Mouse (Mus musculus): ENCODE results near the gene Sprr2a2. TPM values are rescaled to one million over a fixed set of nuclear protein-coding genes. Genes with fewer than 3 reads are reported as not detected.
A peak's percentile ranks its signal among the peaks of the same experiment; 100 is the strongest.
"Not testable (repeated sequence)": the region's sequence is repeated elsewhere in the genome, so short reads cannot be mapped to it uniquely, and the experiment has no call there.

Gene Sprr2a2
- polyA plus RNA-seq, 1 experiment from 2014 or later: not detected

GRCm38 (mm10) chr3:92258526-92258925 is 42.8 kb downstream of the Sprr2a2 start:
- not testable (repeated sequence) for H3K9ac ChIP-seq (ENCODE audit: low read length); H3K4me3 ChIP-seq (ENCODE audit: low read depth, low read length); H3K9me3 ChIP-seq (replicated peaks; ENCODE audit: control insufficient read depth, low read length); DNase-seq (ENCODE audit: low spot score); H3K4me1 ChIP-seq (ENCODE audit: control insufficient read depth, insufficient read depth, low read length); H3K4me2 ChIP-seq (ENCODE audit: low read length); ATAC-seq; H3K27ac ChIP-seq (ENCODE audit: low read depth, low read length); H3K27me3 ChIP-seq (replicated peaks; ENCODE audit: control insufficient read depth, insufficient read depth, low read length); H3K36me3 ChIP-seq (ENCODE audit: control insufficient read depth, insufficient read depth, low read length)

GRCm38 (mm10) chr3:92263462-92263861 is 47.7 kb downstream of the Sprr2a2 start:
- no CpG with 5 or more reads among the region's 2 CpGs for WGBS
- not testable (repeated sequence) for H3K27me3 ChIP-seq (replicated peaks; ENCODE audit: control insufficient read depth, insufficient read depth, low read length); H3K9me3 ChIP-seq (replicated peaks; ENCODE audit: control insufficient read depth, low read length); H3K27ac ChIP-seq (ENCODE audit: low read depth, low read length); H3K36me3 ChIP-seq (ENCODE audit: control insufficient read depth, insufficient read depth, low read length); ATAC-seq; H3K4me1 ChIP-seq (ENCODE audit: control insufficient read depth, insufficient read depth, low read length); DNase-seq (ENCODE audit: low spot score); H3K4me2 ChIP-seq (ENCODE audit: low read length); H3K9ac ChIP-seq (ENCODE audit: low read length); H3K4me3 ChIP-seq (ENCODE audit: low read depth, low read length)

GRCm38 (mm10) chr3:92271414-92271985 is 55.8 kb downstream of the Sprr2a2 start:
- H3K9me3 ChIP-seq (replicated peaks; ENCODE audit: control insufficient read depth, low read length); H3K27ac ChIP-seq (ENCODE audit: low read depth, low read length); DNase-seq (ENCODE audit: low spot score); H3K4me1 ChIP-seq (ENCODE audit: control insufficient read depth, insufficient read depth, low read length); H3K4me2 ChIP-seq (ENCODE audit: low read length); H3K4me3 ChIP-seq (ENCODE audit: low read depth, low read length); H3K9ac ChIP-seq (ENCODE audit: low read length); H3K27me3 ChIP-seq (replicated peaks; ENCODE audit: control insufficient read depth, insufficient read depth, low read length); H3K36me3 ChIP-seq (ENCODE audit: control insufficient read depth, insufficient read depth, low read length): not testable (repeated sequence)
- 0 out of 2 replicates have a peak, but pooled peaks have one; percentile 32 for ATAC-seq
- WGBS: no CpG with 5 or more reads among the region's 4 CpGs

- not testable (repeated sequence) for H3K4me2 ChIP-seq (ENCODE audit: low read length); ATAC-seq; H3K9ac ChIP-seq (ENCODE audit: low read length); H3K36me3 ChIP-seq (ENCODE audit: control insufficient read depth, insufficient read depth, low read length); H3K9me3 ChIP-seq (replicated peaks; ENCODE audit: control insufficient read depth, low read length); DNase-seq (ENCODE audit: low spot score); H3K27ac ChIP-seq (ENCODE audit: low read depth, low read length); H3K27me3 ChIP-seq (replicated peaks; ENCODE audit: control insufficient read depth, insufficient read depth, low read length); H3K4me3 ChIP-seq (ENCODE audit: low read depth, low read length); H3K4me1 ChIP-seq (ENCODE audit: control insufficient read depth, insufficient read depth, low read length)
Measured at GRCm38 (mm10) chr3:92273504-92273903, 57.8 kb downstream of the Sprr2a2 start.

- H3K4me3 ChIP-seq (ENCODE audit: low read depth, low read length); ATAC-seq; H3K36me3 ChIP-seq (ENCODE audit: control insufficient read depth, insufficient read depth, low read length); H3K4me2 ChIP-seq (ENCODE audit: low read length); H3K27me3 ChIP-seq (replicated peaks; ENCODE audit: control insufficient read depth, insufficient read depth, low read length); H3K9ac ChIP-seq (ENCODE audit: low read length); H3K4me1 ChIP-seq (ENCODE audit: control insufficient read depth, insufficient read depth, low read length); DNase-seq (ENCODE audit: low spot score); H3K9me3 ChIP-seq (replicated peaks; ENCODE audit: control insufficient read depth, low read length); H3K27ac ChIP-seq (ENCODE audit: low read depth, low read length): not testable (repeated sequence)
- WGBS: no CpG with 5 or more reads among the region's 1 CpGs
Measured at GRCm38 (mm10) chr3:92274018-92274417, 58.3 kb downstream of the Sprr2a2 start.

GRCm38 (mm10) chr3:92279663-92280062 is 63.9 kb downstream of the Sprr2a2 start:
- not testable (repeated sequence) for H3K27me3 ChIP-seq (replicated peaks; ENCODE audit: control insufficient read depth, insufficient read depth, low read length); H3K27ac ChIP-seq (ENCODE audit: low read depth, low read length); H3K4me3 ChIP-seq (ENCODE audit: low read depth, low read length); H3K36me3 ChIP-seq (ENCODE audit: control insufficient read depth, insufficient read depth, low read length); H3K4me1 ChIP-seq (ENCODE audit: control insufficient read depth, insufficient read depth, low read length); H3K4me2 ChIP-seq (ENCODE audit: low read length); DNase-seq (ENCODE audit: low spot score); ATAC-seq; H3K9ac ChIP-seq (ENCODE audit: low read length); H3K9me3 ChIP-seq (replicated peaks; ENCODE audit: control insufficient read depth, low read length)

- not testable (repeated sequence) for H3K36me3 ChIP-seq (ENCODE audit: control insufficient read depth, insufficient read depth, low read length); H3K4me1 ChIP-seq (ENCODE audit: control insufficient read depth, insufficient read depth, low read length); H3K27me3 ChIP-seq (replicated peaks; ENCODE audit: control insufficient read depth, insufficient read depth, low read length); H3K4me2 ChIP-seq (ENCODE audit: low read length); ATAC-seq; H3K27ac ChIP-seq (ENCODE audit: low read depth, low read length); H3K4me3 ChIP-seq (ENCODE audit: low read depth, low read length); H3K9ac ChIP-seq (ENCODE audit: low read length); H3K9me3 ChIP-seq (replicated peaks; ENCODE audit: control insufficient read depth, low read length); DNase-seq (ENCODE audit: low spot score)
- WGBS: 86% methylated on average over 5 of the region's 12 CpGs
Measured at GRCm38 (mm10) chr3:92280963-92281606, 65.4 kb downstream of the Sprr2a2 start.

- 95% methylated on average over 1 of the region's 1 CpGs for WGBS
- ATAC-seq; H3K4me1 ChIP-seq (ENCODE audit: control insufficient read depth, insufficient read depth, low read length); H3K4me2 ChIP-seq (ENCODE audit: low read length); H3K27ac ChIP-seq (ENCODE audit: low read depth, low read length); H3K9ac ChIP-seq (ENCODE audit: low read length); DNase-seq (ENCODE audit: low spot score); H3K36me3 ChIP-seq (ENCODE audit: control insufficient read depth, insufficient read depth, low read length); H3K9me3 ChIP-seq (replicated peaks; ENCODE audit: control insufficient read depth, low read length); H3K4me3 ChIP-seq (ENCODE audit: low read depth, low read length); H3K27me3 ChIP-seq (replicated peaks; ENCODE audit: control insufficient read depth, insufficient read depth, low read length): not testable (repeated sequence)
Measured at GRCm38 (mm10) chr3:92285101-92285500, 69.4 kb downstream of the Sprr2a2 start, which contains the start of gene Sprr2a3. Gene Sprr2a3 (plus strand): TSS chr3:92285417.

GRCm38 (mm10) chr3:92288489-92288888 is 72.8 kb downstream of the Sprr2a2 start:
- H3K27ac ChIP-seq (ENCODE audit: low read depth, low read length); ATAC-seq; H3K9me3 ChIP-seq (replicated peaks; ENCODE audit: control insufficient read depth, low read length); H3K36me3 ChIP-seq (ENCODE audit: control insufficient read depth, insufficient read depth, low read length); DNase-seq (ENCODE audit: low spot score); H3K9ac ChIP-seq (ENCODE audit: low read length); H3K4me2 ChIP-seq (ENCODE audit: low read length); H3K4me3 ChIP-seq (ENCODE audit: low read depth, low read length); H3K27me3 ChIP-seq (replicated peaks; ENCODE audit: control insufficient read depth, insufficient read depth, low read length); H3K4me1 ChIP-seq (ENCODE audit: control insufficient read depth, insufficient read depth, low read length): not testable (repeated sequence)
- 72% methylated on average over 3 of the region's 6 CpGs for WGBS

Measured in forebrain, embryonic 14.5 days (tissue).